Mouse (Mus musculus) layer of hippocampus, postnatal 36 days (tissue): ENCODE measurements at regions not wholly inside any gene's neighbourhood (a gene's known extent, or its start where the extent isn't known, plus 50 kb on each side); places are given as distances from the start of the nearest gene placed in this dataset.

Source experiments
- DNase-seq, 2 experiments: peaks; one replicate each; pipeline ENCODE4 v3.0.0; 2022

- peak; percentile 39 to 57 for DNase-seq
These were observed 163.1 kb upstream of the Spred2 start for GRCm38 (mm10) chr11:19760861-19761693.

DNA sequence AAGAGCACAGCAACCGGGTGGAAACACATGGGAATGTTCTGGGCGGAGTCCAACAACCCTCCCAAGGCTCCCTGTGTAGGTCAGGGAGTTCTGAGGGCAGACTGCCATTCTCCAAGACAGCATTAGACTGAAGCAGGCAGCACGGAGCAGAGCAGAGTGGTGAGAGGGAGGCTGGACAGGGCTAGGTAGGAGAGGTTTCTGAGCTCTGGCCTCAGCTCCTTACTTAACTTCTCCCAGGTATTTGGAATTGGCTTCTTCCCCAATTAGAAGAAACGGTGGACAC, 162.5 kb upstream of the Spred2 start:
- no peak for DNase-seq

GRCm38 (mm10) chr11:19767316-19767715, 156.9 kb upstream of the Spred2 start:
- DNase-seq, result no peak

DNA sequence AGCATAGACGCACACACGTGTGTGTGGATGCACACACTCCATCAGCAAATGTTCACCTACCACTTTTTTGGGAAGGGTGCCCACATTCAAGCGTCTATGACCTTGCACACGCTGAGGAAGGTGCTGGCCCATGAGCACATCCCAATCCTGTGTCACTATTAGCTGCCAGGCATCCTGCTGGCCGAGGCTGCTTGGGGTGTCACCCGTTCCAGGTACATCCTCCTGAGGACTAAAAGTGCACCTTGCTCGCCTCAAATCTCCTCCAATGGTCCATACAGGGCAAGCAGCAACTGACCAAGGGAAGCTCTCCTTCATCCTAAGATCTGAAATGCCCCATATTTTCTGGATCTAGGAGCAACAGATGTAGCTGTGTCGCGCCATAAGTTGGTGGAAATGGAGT, 156.3 kb upstream of the Spred2 start:
- DNase-seq, result no peak

- DNase-seq, result no peak
These were observed 155.2 kb upstream of the Spred2 start for GRCm38 (mm10) chr11:19768962-19769361.

GRCm38 (mm10) chr11:19774010-19774409, 150.2 kb upstream of the Spred2 start:
- DNase-seq, result no peak

GRCm38 (mm10) chr11:19775741-19776140, 148.4 kb upstream of the Spred2 start:
- DNase-seq, result no peak

DNA sequence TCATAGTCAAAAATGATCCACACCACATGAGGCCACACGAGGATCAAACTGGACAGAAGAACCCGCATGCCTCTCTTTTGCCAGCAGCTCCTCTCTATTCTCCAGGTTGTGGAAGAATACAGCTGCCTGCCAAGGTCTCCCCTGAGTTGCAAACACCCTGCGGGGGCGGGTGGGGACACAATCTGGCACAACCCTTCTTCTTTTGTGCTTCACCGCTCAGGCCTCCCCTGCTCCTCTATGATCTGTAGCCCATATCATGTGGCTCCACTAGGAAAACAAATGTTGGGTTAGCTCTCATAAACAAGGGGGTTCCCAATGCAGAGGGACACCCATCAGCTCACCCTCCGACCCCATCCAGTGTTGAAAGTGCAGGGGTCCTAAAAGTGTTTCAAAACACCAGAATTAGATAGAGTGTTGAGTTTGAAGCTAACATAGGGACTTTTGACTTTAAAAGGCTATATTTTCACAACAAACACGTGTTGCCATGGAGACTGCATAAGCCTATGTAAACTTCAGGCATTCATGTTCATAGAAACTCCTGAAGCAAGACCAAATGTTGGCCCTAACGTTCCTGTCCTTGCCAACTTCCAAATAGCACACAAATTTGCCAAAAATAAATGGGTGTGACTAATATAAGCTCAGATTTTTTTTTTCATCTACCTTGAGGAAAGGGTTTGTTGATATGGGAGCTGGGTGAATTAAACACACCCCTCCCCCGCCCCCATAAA, 147.5 kb upstream of the Spred2 start:
- DNase-seq, result no peak

DNA sequence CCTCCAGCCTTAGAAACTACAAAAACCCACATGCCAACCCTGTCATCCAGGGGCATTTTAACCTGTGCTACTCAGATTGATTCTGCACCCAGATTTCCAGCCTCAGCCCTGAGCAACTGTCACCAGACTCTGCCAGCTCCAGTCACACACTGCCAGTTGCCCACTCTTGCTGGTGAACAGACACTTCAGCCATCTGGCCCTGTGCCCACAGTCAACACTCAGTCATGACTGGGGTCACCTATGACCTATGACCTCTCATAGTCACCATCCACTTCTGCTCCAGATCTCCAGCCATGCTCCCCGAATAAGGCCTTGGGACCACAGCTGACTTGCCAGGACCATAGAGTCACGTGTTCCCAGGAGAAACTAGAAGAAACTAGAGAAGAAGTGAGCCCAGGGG, 146.0 kb upstream of the Spred2 start:
- no peak for DNase-seq

DNA sequence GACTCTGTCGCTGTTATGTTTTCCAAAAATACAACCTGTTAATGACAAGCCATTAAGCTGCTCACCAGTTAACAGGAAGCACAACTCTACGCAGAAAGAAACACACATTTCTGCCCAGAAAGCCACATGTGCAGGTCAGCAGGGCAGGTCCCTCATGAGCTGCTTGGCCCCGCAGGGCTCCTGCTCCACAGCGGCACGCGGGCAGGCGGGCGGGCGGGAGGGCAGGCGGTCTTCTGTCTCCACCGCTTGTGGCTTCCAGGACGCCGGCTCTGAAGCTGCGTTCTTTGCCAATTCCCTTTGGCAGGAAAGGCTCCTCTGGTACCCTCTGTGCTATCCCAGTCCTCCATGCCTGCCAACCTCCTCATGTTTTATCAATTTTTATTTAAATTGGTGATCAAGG, 139.1 kb upstream of the Spred2 start:
- no peak for DNase-seq

DNA sequence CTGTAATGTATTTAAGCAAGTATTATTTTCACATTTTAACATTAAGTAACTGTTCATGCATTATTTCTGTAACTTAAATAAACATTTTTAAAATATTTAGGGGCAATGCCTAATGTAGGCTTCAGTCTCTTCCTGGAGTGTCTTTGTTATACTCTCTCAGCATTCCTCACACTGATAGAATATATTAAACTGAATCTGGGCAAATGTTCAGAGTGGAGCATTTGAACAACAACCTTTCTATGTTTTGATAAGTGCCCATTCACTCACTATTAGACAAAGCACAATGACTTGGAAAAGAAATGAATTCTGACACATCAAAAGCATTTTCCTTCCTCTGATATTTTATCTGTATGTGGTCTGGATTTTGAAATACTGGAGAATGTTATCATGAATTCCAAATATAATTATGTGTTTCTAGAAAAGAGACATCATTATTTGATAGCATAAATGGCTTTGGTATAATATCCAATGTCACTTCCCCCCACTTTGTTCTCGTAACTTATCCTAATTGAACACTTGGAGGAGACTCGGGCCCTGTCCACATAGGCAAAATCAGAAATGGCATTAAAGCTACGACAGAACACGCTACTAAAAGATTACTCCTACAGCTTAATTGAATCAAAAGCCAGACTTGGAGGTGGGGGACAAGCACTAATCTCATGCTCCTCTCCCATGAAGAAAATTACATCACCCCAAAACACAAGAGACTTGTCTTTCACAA, 127.1 kb upstream of the Spred2 start:
- DNase-seq, result no peak

DNA sequence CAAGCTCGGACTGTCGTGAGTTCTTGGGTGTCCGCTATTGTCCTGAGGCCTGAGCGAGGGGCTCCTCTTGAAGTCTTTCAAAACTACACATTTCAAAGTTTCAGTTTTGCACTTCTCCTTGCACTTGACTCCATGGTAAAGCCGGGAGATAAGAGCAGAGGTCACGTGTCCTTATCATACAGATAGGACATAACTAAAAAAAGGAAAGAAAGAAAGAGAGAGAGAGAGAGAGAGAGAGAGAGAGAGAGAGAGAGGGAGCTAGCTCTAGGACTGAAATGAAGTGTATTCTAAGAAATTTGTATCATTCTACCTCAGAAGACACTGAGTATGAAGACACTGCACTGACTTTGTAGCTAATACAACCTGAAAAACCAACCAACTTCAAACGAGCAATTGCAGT, 114.8 kb upstream of the Spred2 start:
- DNase-seq, result no peak

GRCm38 (mm10) chr11:19811271-19811991, 112.7 kb upstream of the Spred2 start:
- no peak for DNase-seq

DNA sequence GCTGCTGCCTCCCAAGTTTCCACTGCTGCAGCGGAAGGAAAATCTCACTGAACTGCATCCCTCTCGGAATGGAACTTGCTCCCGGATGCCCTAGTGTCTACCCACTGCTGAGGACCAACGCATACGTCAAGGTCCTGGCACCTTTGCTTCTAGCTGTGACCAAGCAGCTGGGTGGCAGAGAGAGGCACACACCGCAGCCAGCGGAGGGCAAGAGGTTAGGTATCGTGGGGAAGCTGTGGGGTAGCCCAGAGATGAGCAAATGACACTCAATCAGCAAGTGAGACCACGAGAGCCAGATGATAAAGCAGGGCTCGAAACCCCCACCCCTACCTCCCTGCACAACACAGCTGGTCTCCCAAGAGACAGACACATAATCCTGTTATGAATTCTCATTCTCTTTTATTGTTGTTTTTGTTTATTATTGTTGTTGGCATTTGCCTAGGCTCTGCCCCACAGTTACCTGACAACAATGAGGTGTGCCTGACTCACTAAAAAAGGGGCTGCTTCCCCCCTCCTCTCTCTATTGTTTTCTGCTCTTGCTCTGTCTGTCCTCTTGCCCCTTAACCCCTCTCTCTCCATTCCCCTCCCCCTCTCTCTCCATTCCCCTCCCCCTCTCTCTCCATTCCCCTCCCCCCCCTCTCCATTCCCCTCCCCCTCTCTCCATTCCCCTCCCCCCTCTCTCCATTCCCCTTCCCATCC, 112.0 kb upstream of the Spred2 start:
- DNase-seq, result no peak

DNA sequence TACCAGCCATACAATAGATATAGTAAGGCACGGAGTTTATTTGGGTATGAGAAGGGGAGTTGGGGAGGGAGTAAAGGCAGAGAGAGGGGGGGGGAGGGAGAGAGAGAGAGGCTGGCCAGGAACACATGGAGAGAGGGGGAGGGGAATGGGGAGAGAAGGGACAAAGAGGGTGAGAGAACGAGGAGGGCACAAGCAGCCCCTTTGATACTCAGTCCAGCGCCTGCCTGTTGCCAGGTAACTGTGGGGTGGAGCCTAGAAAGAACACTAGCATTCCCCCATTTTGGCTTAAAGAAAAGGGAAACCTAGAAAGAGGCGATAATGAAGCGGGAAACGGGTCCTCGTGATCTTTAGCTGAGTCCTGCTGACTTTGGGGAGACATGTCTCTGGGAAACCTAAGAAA, 110.6 kb upstream of the Spred2 start:
- no peak for DNase-seq

GRCm38 (mm10) chr11:19822991-19823390, 101.2 kb upstream of the Spred2 start:
- DNase-seq, result no peak

DNA sequence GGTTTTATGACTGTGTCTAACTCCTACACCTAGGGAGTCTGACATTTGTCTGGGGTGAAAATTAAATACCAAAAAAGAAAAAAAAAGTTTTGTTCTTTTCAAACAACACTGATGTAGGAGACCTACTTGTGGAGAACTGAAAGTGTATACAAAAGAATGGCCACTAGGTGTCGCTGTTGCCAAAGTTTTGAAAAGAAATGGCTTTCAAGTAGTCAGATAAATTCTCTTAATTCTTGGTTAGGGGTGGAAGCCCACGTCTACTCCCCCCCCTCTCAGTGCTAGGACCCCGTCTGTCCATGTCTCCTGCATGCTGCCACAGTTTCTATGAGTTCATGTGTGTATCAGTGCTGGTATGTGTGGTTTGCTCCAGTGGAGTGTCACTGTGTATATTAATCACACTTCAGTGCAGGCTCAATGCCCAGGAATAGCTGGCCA, 100.7 kb upstream of the Spred2 start:
- DNase-seq, result no peak

DNA sequence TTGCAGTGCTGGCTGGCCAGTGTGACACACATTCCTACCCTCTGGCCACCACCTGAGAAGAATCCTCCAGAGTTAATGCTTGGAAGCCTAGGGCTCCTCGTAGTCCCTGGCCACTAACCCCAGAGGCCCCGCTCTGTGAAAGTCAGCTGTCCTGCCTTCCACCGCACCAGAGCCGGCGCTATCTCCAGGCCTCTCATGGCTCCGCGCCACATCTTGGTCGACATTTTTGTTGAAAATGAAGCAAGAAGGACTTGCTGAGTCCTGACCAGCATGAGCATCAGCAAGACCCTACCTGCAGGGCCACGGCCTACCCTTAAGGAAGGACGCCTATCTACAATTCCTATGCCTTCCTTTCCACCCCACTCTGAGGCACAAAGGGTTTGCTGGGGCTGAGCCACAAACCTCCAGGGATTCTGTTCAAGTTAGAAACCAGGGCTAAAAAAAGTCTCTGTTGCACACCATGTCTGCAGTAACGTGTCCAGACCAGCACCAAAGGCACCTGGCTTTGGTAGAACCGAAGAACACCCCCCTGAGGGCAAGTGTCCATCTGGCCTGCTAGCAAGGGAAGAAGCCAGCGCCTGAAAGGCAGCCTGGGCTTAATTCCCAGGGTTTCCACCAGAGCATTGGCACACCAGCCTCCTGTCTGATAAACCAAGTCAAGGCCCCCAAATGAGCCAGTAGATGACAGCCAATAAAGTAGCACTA, 97.5 kb upstream of the Spred2 start:
- DNase-seq, result no peak

DNA sequence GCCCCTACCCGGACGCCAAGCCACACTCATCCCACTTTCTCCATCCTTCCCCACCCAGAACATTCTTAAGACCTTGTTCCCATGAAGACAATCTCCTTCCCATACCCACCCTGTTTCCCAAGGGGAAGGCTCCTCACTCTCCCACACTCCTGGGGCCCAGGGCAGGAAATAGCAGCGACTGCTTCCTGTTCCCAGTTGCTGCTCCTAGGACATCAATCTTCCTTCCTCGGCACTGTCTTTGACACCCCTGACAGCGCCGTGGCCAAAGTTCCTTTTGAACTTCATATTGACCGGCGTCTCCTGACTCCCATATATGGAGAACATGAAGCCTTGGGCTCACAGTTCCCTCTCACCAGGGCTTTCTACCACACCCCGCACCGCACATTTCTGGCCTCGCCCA, 96.2 kb upstream of the Spred2 start:
- no peak for DNase-seq

- no peak for DNase-seq
These were observed 95.2 kb upstream of the Spred2 start for GRCm38 (mm10) chr11:19828959-19829401.

GRCm38 (mm10) chr11:19829564-19830279, 94.5 kb upstream of the Spred2 start:
- no peak for DNase-seq
